In the genomic region with DNA sequence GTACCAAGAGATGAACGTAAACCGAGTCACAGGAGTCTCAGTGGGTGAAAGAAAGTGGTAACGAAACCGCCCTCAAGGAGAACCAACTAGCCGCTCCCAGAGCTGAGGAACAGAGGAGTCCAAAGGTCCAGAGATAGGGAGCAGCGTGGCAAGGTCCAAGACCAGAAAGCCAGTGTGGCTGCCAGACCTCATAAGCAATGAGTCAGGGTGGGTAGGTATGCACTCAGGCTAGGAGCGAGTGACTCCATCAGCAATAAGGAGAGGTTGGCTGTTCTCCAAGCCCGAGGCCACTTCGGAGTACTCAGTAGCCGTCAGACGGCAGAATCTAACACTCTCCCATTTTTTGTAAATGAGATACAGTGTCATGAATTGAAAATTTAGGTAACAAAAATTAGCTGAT, we compare ENCODE assay signal across 18 mouse cellular contexts. TPM values are rescaled to one million over a fixed set of nuclear protein-coding genes. Genes with fewer than 3 reads are reported as not detected.
DNase-seq lines count a peak whose midpoint lies in the region; ATAC-seq and TF ChIP-seq lines count a peak whose summit lies in the region.
"Had no signal": no experiment of that assay in that cellular context is flagged by ENCODE, and none has a peak within 500 bp of the region (broad histone marks: within the 10 kb centered on the region; RNA-seq: fewer than 3 reads in every experiment).

No protein-coding gene starts in this region.

- WGBS in kidney, embryonic 16.5 days: 93% methylated on average over 11 of the region's 11 CpGs
- WGBS in kidney, postnatal 0 days: 93% methylated on average over 11 of the region's 11 CpGs
- WGBS in midbrain, embryonic 16.5 days: 95% methylated on average over 11 of the region's 11 CpGs

- DNase-seq in kidney, adult 18-20 months: peak; percentile 40
- peak; percentile 26 for DNase-seq in NIH3T3 (ENCODE audit: low read depth)
- no peak for DNase-seq in kidney, postnatal 0 days (ENCODE audit: low spot score)
- peak; percentile 58 for DNase-seq in lung, postnatal 36 days
- DNase-seq in spleen, postnatal 4 days (ENCODE audit: low spot score in 2 of 2): no peak
- DNase-seq in gastrocnemius, postnatal 4 days (ENCODE audit: low spot score in 2 of 2): no peak
- DNase-seq: adrenal gland, postnatal 25 days; cerebellum, adult 9-10 months; heart, postnatal 36 days; layer of hippocampus, adult 9-11 months; liver had no signal

- H3K4me1 ChIP-seq in kidney, embryonic 16.5 days (ENCODE audit: insufficient read depth, low read length): no peaks in the 10 kb centered on the region
- H3K4me1 ChIP-seq in kidney, postnatal 0 days (replicated peaks; ENCODE audit: insufficient read depth, low read length): no peaks in the 10 kb centered on the region
- no peaks in the 10 kb centered on the region for H3K4me1 ChIP-seq in midbrain, embryonic 16.5 days (ENCODE audit: control insufficient read depth, insufficient read depth, low read length)

- H3K9ac ChIP-seq in kidney, embryonic 16.5 days (replicated peaks; ENCODE audit: low read length): no peak overlapping the region
- no peak overlapping the region for H3K9ac ChIP-seq in kidney, postnatal 0 days (ENCODE audit: low read depth, low read length)
- no peak overlapping the region for H3K9ac ChIP-seq in midbrain, embryonic 16.5 days (ENCODE audit: low read depth, low read length)
- H3K9ac ChIP-seq: neural tube, embryonic 15.5 days had no signal

- H3K27ac ChIP-seq in kidney, embryonic 16.5 days (ENCODE audit: low read length): no peak overlapping the region
- no peak overlapping the region for H3K27ac ChIP-seq in kidney, postnatal 0 days
- no peak overlapping the region for H3K27ac ChIP-seq in midbrain, embryonic 16.5 days (ENCODE audit: low read length)
- H3K27ac ChIP-seq: hindbrain, postnatal 0 days; neural tube, embryonic 15.5 days had no signal

- no peaks in the 10 kb centered on the region for H3K27me3 ChIP-seq in kidney, embryonic 16.5 days (ENCODE audit: insufficient read depth, low read length)
- H3K27me3 ChIP-seq in kidney, postnatal 0 days (ENCODE audit: insufficient read depth, low read length): no peaks in the 10 kb centered on the region
- H3K27me3 ChIP-seq in midbrain, embryonic 16.5 days (ENCODE audit: control insufficient read depth, insufficient read depth, low read depth, low read length): no peaks in the 10 kb centered on the region
- H3K27me3 ChIP-seq: neural tube, embryonic 15.5 days had no signal

- ATAC-seq in kidney, embryonic 16.5 days (ENCODE audit: low FRiP score, low TSS enrichment): no peak
- ATAC-seq in kidney, postnatal 0 days (replicated peaks; ENCODE audit: low FRiP score, low read depth): peak; percentile 52; the same call in 1 of the 2 replicates
- ATAC-seq in midbrain, embryonic 16.5 days: no peak
- ATAC-seq: forebrain, embryonic 16.5 days; hindbrain, postnatal 0 days had no signal

- H3K9me3 ChIP-seq in kidney, embryonic 16.5 days (ENCODE audit: low read length): no peaks in the 10 kb centered on the region
- no peaks in the 10 kb centered on the region for H3K9me3 ChIP-seq in kidney, postnatal 0 days (replicated peaks; ENCODE audit: low read length)
- H3K9me3 ChIP-seq in midbrain, embryonic 16.5 days (replicated peaks; ENCODE audit: control insufficient read depth, low read length, poor library complexity, severe bottlenecking): no peaks in the 10 kb centered on the region
- H3K9me3 ChIP-seq: neural tube, embryonic 15.5 days had no signal

- H3K4me2 ChIP-seq in kidney, embryonic 16.5 days (replicated peaks; ENCODE audit: low read depth, low read length): no peak overlapping the region
- no peak overlapping the region for H3K4me2 ChIP-seq in kidney, postnatal 0 days (ENCODE audit: low read length)
- no peak overlapping the region for H3K4me2 ChIP-seq in midbrain, embryonic 16.5 days (ENCODE audit: low read length)
- H3K4me2 ChIP-seq: heart, embryonic 11.5 days; midbrain, embryonic 11.5 days; neural tube, embryonic 15.5 days had no signal

- no peak overlapping the region for H3K4me3 ChIP-seq in kidney, embryonic 16.5 days (ENCODE audit: low read length)
- H3K4me3 ChIP-seq in kidney, postnatal 0 days (replicated peaks; ENCODE audit: low read depth, low read length): no peak overlapping the region
- H3K4me3 ChIP-seq in midbrain, embryonic 16.5 days (ENCODE audit: low read depth, low read length): no peak overlapping the region
- H3K4me3 ChIP-seq: neural tube, embryonic 15.5 days had no signal

- no peak for TF ChIP-seq CTCF in kidney, postnatal 0 days (IDR thresholded peaks at IDR 0.05; ENCODE audit: low read depth)

- H3K36me3 ChIP-seq in kidney, embryonic 16.5 days (ENCODE audit: insufficient read depth, low read length): peaks cover 69% of the 10 kb centered on the region
- H3K36me3 ChIP-seq in kidney, postnatal 0 days (ENCODE audit: insufficient read depth, low read length): peaks cover 69% of the 10 kb centered on the region
- H3K36me3 ChIP-seq in midbrain, embryonic 16.5 days (ENCODE audit: control insufficient read depth, insufficient read depth, low read length): peaks cover 53% of the 10 kb centered on the region

RNA-seq across cellular contexts. Expression of a gene that starts 46.4 kb away (rescaled TPM):
- polyA plus RNA-seq in kidney, embryonic 16.5 days (2015; fragmentation: Nextera tagmentation; extraction: Ambion mirVana): 34.2 and 35.2 TPM in 2 replicates
- 31.4 and 33.6 TPM in 2 replicates for polyA plus RNA-seq in kidney, postnatal 0 days (2015; fragmentation: Nextera tagmentation; extraction: Ambion mirVana)
- polyA plus RNA-seq in midbrain, embryonic 16.5 days (2015; fragmentation: Nextera tagmentation; extraction: Ambion mirVana): 17.0 and 17.8 TPM in 2 replicates
- total RNA-seq in gastrocnemius, postnatal 4 days (2021): 10 to 100 TPM; 49.3 to 52.6 TPM

RNA-seq across cellular contexts. Expression of a gene that starts 49.1 kb away (rescaled TPM):
- 56.4 and 65.5 TPM in 2 replicates for polyA plus RNA-seq in kidney, embryonic 16.5 days (2015; fragmentation: Nextera tagmentation; extraction: Ambion mirVana)
- 108 and 130 TPM in 2 replicates for polyA plus RNA-seq in kidney, postnatal 0 days (2015; fragmentation: Nextera tagmentation; extraction: Ambion mirVana)
- polyA plus RNA-seq in midbrain, embryonic 16.5 days (2015; fragmentation: Nextera tagmentation; extraction: Ambion mirVana): 45.2 and 46.1 TPM in 2 replicates
- total RNA-seq in gastrocnemius, postnatal 4 days (2021): 10 to 100 TPM; 20.9 to 25.6 TPM

Comparison
In these comparisons a context has a peak if more than half of its experiments do, and no peak if none do; other contexts are left out.
1. DNase-seq: peak in kidney, adult 18-20 months (single experiment), NIH3T3 (single experiment) and lung, postnatal 36 days (single experiment); none in kidney, postnatal 0 days (single experiment), spleen, postnatal 4 days (0 of 2) and gastrocnemius, postnatal 4 days (0 of 2).